Mouse (Mus musculus): ENCODE data around the gene 2410002F23Rik.

GRCm38 (mm10) chr7:44273446-44273845 lies 26.9 kb downstream of the 2410002F23Rik start:
- TF ChIP-seq CTCF (IDR thresholded peaks at IDR 0.05; ENCODE audit: extremely low read depth, insufficient read length, insufficient replicate concordance, low read depth, low read length), result no peak
- TF ChIP-seq POLR2A (IDR thresholded peaks at IDR 0.05; ENCODE audit: low read depth, low read length), result no peak
